Mouse (Mus musculus) cerebellum, adult 2 months (tissue): ENCODE measurements around the gene Tbc1d22a.

Experiments used
- CTCF ChIP-seq: fragments of 200-500 bp; IDR thresholded peaks from 2 replicates; pipeline ENCODE4 v1.5.1; 2011; ENCODE audit warnings: low read depth, mild to moderate bottlenecking, control low read depth, low read length, moderate library complexity, borderline replicate concordance; ENCODE audit not compliant: insufficient read depth
- POLR2A ChIP-seq: fragments of 200-500 bp; IDR thresholded peaks from 2 replicates; pipeline ENCODE4 v1.6.1; 2011; ENCODE audit warnings: low read length, control low read depth, borderline replicate concordance; ENCODE audit not compliant: insufficient read depth

GRCm38 (mm10) chr15:86511181-86511580 lies 296.9 kb downstream of the Tbc1d22a start:
- no peak for TF ChIP-seq CTCF
- no peak for TF ChIP-seq POLR2A
